Mouse (Mus musculus) lung, embryonic 15.5 days (tissue): ENCODE measurements around the gene Gm20683. TPM values are rescaled to one million over a fixed set of nuclear protein-coding genes. Genes with fewer than 3 reads are reported as not detected.
A peak's percentile ranks its signal among the peaks of the same experiment; 100 is the strongest.
"Not testable (repeated sequence)": the region's sequence is repeated elsewhere in the genome, so short reads cannot be mapped to it uniquely, and the experiment has no call there.

Experiments
- ATAC-seq: fragments of 200-750 bp; cut with Nextera tagmentation; 2 replicates; pipeline ENCODE4 v1.8.0; 2017; ENCODE audit warnings: moderate number of reproducible peaks, borderline replicate concordance; ENCODE audit not compliant: low FRiP score, low TSS enrichment; ENCODE audit errors: extremely low read depth
- H3K27ac ChIP-seq: fragments of 300-500 bp; sonication (generic); 2 replicates; pipeline ENCODE4 v1.5.1; 2015; ENCODE audit warnings: moderate library complexity, mild to moderate bottlenecking, inconsistent platforms
- H3K27me3 ChIP-seq: fragments of 300-500 bp; sonication (generic); 2 replicates; pipeline ENCODE4 v1.6.1; 2015; ENCODE audit warnings: inconsistent platforms
- H3K36me3 ChIP-seq: fragments of 300-500 bp; sonication (generic); 2 replicates; pipeline ENCODE4 v1.6.1; 2015; ENCODE audit warnings: inconsistent platforms
- H3K4me1 ChIP-seq: fragments of 300-500 bp; sonication (generic); 2 replicates; pipeline ENCODE4 v1.6.1; 2015; ENCODE audit warnings: inconsistent platforms
- H3K4me2 ChIP-seq: fragments of 300-500 bp; sonication (generic); 2 replicates; pipeline ENCODE4 v1.6.1; 2015; ENCODE audit warnings: inconsistent platforms, mild to moderate bottlenecking, moderate library complexity
- H3K4me3 ChIP-seq: fragments of 300-500 bp; sonication (generic); 2 replicates; pipeline ENCODE4 v1.5.1; 2015; ENCODE audit warnings: mild to moderate bottlenecking, inconsistent platforms
- H3K9ac ChIP-seq: fragments of 300-500 bp; sonication (generic); 2 replicates; pipeline ENCODE4 v1.6.1; 2015; ENCODE audit warnings: inconsistent platforms
- H3K9me3 ChIP-seq: fragments of 300-500 bp; sonication (generic); 2 replicates; pipeline ENCODE4 v1.6.1; 2016; ENCODE audit warnings: inconsistent platforms
- WGBS: fragments of 180-500 bp; shearing (Covaris S2); methylation state at CpG from one replicate; pipeline ENCODE4 v1.1.7; 2015; 5-methylcytosine and 5-hydroxymethylcytosine counted together
- polyA plus RNA-seq: library from polyadenylated mRNA; unstranded; fragments of >200 nt; fragmentation: Nextera tagmentation; extraction: Ambion mirVana; gene quantifications from 2 replicates; pipeline ENCODE4 v1.2.1, GENCODE M21; 2015

Gene Gm20683
- polyA plus RNA-seq, 1 experiment from 2014 or later = 2.5 TPM

DNA sequence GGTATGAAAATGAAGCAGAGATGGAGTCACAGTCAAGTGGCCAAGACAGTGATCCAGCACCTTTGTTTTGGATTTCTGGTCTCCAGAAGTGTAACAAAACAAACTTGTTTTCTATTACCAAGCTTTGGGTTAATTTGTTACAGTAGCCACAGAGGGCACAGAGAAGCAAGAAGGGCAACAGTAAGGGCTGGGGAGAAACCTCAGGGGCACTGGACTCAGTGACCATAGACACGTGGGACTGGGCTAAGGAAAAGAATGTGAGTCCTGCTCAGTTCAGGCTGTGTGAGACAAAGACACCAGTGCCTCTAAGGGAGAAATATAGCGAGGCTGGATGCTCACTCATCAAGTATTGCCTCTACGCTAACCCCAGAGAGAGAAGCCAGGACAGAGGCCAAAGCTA is 31.1 kb upstream of the Gm20683 start:
- Histone ChIP-seq H3K4me1 (peaks cover 28% of the 10 kb centered on the region), H3K27me3 (no peaks in the 10 kb centered on the region), H3K9me3 (no peaks in the 10 kb centered on the region), H3K27ac (no peak overlapping the region), H3K36me3 (0 out of 2 replicates have a peak, but pooled peaks cover 1% of the 10 kb centered on the region), H3K9ac (no peak overlapping the region), H3K4me2 (no peak overlapping the region), H3K4me3 (no peak overlapping the region)
- no peak for ATAC-seq
- 82% methylated on average over 3 of the region's 3 CpGs for WGBS

GRCm38 (mm10) chr17:25871566-25871965 is 30.0 kb upstream of the Gm20683 start:
- H3K27ac ChIP-seq, H3K4me2 ChIP-seq, H3K36me3 ChIP-seq, H3K9ac ChIP-seq, ATAC-seq, H3K27me3 ChIP-seq, H3K9me3 ChIP-seq, H3K4me3 ChIP-seq: not testable (repeated sequence)
- peaks cover 31% of the 10 kb centered on the region for H3K4me1 ChIP-seq

DNA sequence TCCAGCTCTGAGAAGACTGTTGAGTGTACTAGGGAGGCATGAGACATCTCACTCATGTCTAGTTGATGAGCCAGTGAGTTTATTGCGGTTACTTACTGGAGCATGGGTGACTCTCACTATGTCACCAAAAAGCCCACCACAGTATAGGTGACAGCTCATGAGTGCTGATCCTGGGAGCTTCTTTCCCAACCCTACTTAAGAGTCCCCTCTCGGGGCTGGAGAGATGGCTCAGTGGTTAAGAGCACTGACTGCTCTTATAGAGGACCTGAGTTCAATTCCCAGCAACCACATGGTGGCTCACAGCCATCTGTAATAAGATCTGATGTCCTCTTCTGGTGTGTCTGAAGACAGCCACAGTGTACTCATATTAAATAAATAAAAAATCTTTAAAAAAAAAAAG is 28.4 kb upstream of the Gm20683 start:
- ATAC-seq = no peak
- H3K27ac ChIP-seq = no peak overlapping the region
- no peak overlapping the region for H3K4me2 ChIP-seq
- no peaks in the 10 kb centered on the region for H3K36me3 ChIP-seq
- no peaks in the 10 kb centered on the region for H3K27me3 ChIP-seq
- WGBS = 77% methylated on average over 2 of the region's 2 CpGs
- no peak overlapping the region for H3K9ac ChIP-seq
- no peak overlapping the region for H3K4me3 ChIP-seq
- no peaks in the 10 kb centered on the region for H3K9me3 ChIP-seq
- H3K4me1 ChIP-seq = peaks cover 22% of the 10 kb centered on the region

GRCm38 (mm10) chr17:25869498-25869897 is 27.9 kb upstream of the Gm20683 start:
- WGBS = 77% methylated on average over 8 of the region's 8 CpGs
- H3K4me2 ChIP-seq = no peak overlapping the region
- ATAC-seq = no peak
- peaks cover 22% of the 10 kb centered on the region for H3K4me1 ChIP-seq
- H3K9ac ChIP-seq = no peak overlapping the region
- no peak overlapping the region for H3K4me3 ChIP-seq
- H3K36me3 ChIP-seq = no peaks in the 10 kb centered on the region
- no peaks in the 10 kb centered on the region for H3K27me3 ChIP-seq
- no peaks in the 10 kb centered on the region for H3K9me3 ChIP-seq
- no peak overlapping the region for H3K27ac ChIP-seq

DNA sequence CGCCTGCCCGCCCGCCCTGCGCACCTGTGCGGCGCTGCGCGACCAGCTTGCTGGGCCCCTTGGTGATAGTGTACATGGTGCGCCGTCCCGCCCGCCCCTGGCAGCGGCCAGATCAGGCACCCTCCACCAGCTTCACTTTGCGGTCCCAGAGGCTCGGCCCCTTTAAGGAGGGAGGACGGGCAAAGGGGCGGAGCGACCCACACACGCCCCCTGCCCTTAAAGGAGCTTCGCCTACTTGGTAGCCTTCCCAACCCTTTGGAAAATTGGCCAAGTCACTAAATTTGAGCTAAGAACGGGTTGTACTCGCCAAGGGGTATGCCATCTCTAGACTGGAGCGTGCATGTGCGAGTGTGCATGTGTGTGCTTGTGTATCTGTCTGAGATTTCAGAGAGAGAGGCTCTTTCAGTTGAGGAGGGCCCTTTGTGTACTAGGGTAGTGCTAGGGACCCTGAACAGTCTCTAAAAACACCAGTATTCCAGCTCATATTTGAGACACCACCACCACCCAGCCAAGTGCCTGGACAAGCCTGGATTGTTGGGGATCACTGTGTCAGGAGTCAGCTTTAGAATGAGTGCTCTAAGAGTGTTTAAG is 27.1 kb upstream of the Gm20683 start, which contains the start of gene Mcrip2:
Gene Mcrip2, minus strand, starts transcription at position 164 of the 591 bp plus-strand sequence.
- Histone ChIP-seq H3K4me2 (peak within 1 kb of the TSS; percentile 99), H3K27me3 (no peaks in the 10 kb centered on the region), H3K9ac (peak within 1 kb of the TSS; percentile 63), H3K36me3 (no peaks in the 10 kb centered on the region), H3K9me3 (no peaks in the 10 kb centered on the region), H3K4me1 (peaks cover 15% of the 10 kb centered on the region), H3K27ac (peak within 1 kb of the TSS; percentile 76), H3K4me3 (peak within 1 kb of the TSS; percentile 61)
- ATAC-seq = peak; percentile 89
- WGBS = under 1% methylated on average over 24 of the region's 24 CpGs

- Histone ChIP-seq H3K9ac (peak overlapping the region; percentile 63), H3K4me1 (peaks cover 15% of the 10 kb centered on the region), H3K36me3 (no peaks in the 10 kb centered on the region), H3K4me3 (peak overlapping the region; percentile 61), H3K9me3 (no peaks in the 10 kb centered on the region), H3K4me2 (peak overlapping the region; percentile 99), H3K27ac (peak overlapping the region; percentile 76), H3K27me3 (no peaks in the 10 kb centered on the region)
- WGBS = under 1% methylated on average over 42 of the region's 42 CpGs
- peak; percentile 50 for ATAC-seq
Measured at GRCm38 (mm10) chr17:25867836-25868600, 26.5 kb upstream of the Gm20683 start.

GRCm38 (mm10) chr17:25867509-25867835 is 25.9 kb upstream of the Gm20683 start:
- no peak for ATAC-seq
- peaks cover 15% of the 10 kb centered on the region for H3K4me1 ChIP-seq
- H3K27ac ChIP-seq = no peak overlapping the region
- no peaks in the 10 kb centered on the region for H3K9me3 ChIP-seq
- H3K27me3 ChIP-seq = no peaks in the 10 kb centered on the region
- peak overlapping the region; percentile 63; the same call in 1 of the 2 replicates for H3K9ac ChIP-seq
- peak overlapping the region; percentile 61 for H3K4me3 ChIP-seq
- peak overlapping the region; percentile 99 for H3K4me2 ChIP-seq
- WGBS = 14% methylated on average over 7 of the region's 7 CpGs
- H3K36me3 ChIP-seq = no peaks in the 10 kb centered on the region

DNA sequence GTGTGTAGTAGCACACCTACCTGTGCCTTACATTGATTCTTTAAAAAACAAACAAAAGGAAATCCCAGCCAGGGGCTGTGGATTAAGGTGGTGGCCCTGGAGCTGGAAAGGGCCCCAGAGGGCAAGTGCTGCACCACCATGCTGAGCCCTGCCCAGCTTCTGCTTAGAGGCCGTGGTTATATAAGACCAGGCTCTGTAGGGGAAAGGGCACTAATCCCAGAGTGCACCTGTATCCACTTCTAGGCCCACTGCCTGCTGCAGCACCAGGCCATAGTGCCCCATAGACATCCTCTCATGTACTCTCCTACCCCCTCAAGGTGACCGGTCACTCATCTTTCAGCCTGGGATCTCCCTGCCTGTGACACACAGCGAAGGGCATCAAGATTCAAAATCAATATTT is 24.6 kb upstream of the Gm20683 start:
- no peak overlapping the region for H3K9ac ChIP-seq
- H3K4me3 ChIP-seq = no peak overlapping the region
- ATAC-seq = no peak
- H3K27ac ChIP-seq = no peak overlapping the region
- no peaks in the 10 kb centered on the region for H3K27me3 ChIP-seq
- H3K36me3 ChIP-seq = no peaks in the 10 kb centered on the region
- no peaks in the 10 kb centered on the region for H3K9me3 ChIP-seq
- peaks cover 21% of the 10 kb centered on the region for H3K4me1 ChIP-seq
- 98% methylated on average over 3 of the region's 3 CpGs for WGBS
- H3K4me2 ChIP-seq = no peak overlapping the region

DNA sequence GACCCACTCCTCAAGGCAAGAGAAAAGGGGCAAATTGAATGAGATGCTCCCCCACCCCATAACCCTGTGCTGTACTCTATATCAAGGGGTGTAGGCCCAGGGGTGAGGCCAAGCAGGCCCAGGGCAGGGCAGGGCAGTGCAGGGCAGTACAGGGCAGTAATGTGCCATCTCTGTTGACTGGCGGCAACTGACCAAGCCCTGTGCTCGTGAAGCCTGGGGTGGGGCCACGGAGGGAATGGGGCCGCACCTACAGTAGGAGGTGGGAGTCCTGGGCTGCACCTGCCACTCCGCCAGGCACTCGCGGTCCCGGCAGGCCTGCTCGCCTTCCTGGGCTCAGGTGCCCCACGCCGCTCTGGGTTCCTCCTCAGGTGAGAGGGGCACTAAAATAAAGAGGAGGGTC is 23.7 kb upstream of the Gm20683 start:
- no peak for ATAC-seq
- Histone ChIP-seq H3K27me3 (no peaks in the 10 kb centered on the region), H3K4me3 (no peak overlapping the region), H3K9me3 (no peaks in the 10 kb centered on the region), H3K4me2 (no peak overlapping the region), H3K4me1 (peaks cover 28% of the 10 kb centered on the region), H3K36me3 (no peaks in the 10 kb centered on the region), H3K9ac (no peak overlapping the region), H3K27ac (no peak overlapping the region)
- 83% methylated on average over 11 of the region's 11 CpGs for WGBS

- no peak overlapping the region for H3K9ac ChIP-seq
- H3K27me3 ChIP-seq = no peaks in the 10 kb centered on the region
- 93% methylated on average over 14 of the region's 14 CpGs for WGBS
- H3K36me3 ChIP-seq = no peaks in the 10 kb centered on the region
- no peak for ATAC-seq
- H3K9me3 ChIP-seq = no peaks in the 10 kb centered on the region
- no peak overlapping the region for H3K4me2 ChIP-seq
- no peak overlapping the region for H3K4me3 ChIP-seq
- H3K27ac ChIP-seq = no peak overlapping the region
- H3K4me1 ChIP-seq = peaks cover 31% of the 10 kb centered on the region
Measured at GRCm38 (mm10) chr17:25864311-25864710, 22.7 kb upstream of the Gm20683 start.

- Histone ChIP-seq H3K4me1 (peaks cover 26% of the 10 kb centered on the region), H3K9ac (no peak overlapping the region), H3K9me3 (no peaks in the 10 kb centered on the region), H3K36me3 (no peaks in the 10 kb centered on the region), H3K27ac (no peak overlapping the region), H3K4me2 (no peak overlapping the region), H3K4me3 (no peak overlapping the region), H3K27me3 (no peaks in the 10 kb centered on the region)
- 82% methylated on average over 6 of the region's 6 CpGs for WGBS
- no peak for ATAC-seq
Measured at GRCm38 (mm10) chr17:25863681-25864080, 22.1 kb upstream of the Gm20683 start.
